Mouse (Mus musculus): Measurements from ENCODE around the gene Hapln2. TPM values are rescaled to one million over a fixed set of nuclear protein-coding genes. Genes with fewer than 3 reads are reported as not detected.

Hapln2 gene
- total RNA-seq, 2 experiments from 2014 or later, result not detected

DNA sequence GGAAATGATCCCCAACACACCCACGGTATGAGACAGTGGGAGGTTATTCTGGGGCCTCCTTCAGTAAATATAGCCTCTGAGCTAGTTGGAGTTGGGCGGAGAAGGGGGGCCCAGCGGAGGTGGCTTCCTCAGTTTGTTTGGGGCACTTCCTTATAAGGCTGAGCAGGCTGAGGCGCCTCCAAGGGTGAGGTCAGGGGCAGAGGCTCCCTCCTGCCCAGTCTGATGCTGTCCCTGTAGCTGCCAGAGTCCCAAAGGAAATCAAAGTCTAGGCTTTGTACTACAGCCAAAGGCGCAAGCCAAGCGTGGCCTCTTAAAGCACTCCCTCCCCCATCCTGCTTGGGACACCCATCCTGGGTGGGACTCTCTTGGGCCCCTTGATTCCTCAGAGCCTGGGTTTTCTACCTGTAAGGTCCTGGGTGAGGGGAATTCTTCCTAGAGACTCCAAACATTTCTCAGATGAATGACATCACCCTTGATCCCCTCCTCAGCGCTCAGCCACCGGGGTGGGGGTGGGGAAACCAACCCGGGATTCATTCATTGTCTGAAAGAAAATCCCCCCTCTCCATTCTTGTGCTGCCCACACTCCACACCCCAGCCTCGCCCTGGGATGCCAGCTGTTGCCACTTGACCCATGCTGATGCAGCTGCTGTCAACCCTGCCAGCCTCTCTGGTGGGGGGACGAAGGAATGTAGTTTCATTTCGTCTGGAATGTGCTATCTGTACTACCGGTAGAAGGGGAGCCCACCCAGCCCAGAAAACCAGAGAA, 44.4 kb downstream of the Hapln2 start:
- no peak for ATAC-seq (replicated peaks; ENCODE audit: low FRiP score, poor library complexity, severe bottlenecking)

DNA sequence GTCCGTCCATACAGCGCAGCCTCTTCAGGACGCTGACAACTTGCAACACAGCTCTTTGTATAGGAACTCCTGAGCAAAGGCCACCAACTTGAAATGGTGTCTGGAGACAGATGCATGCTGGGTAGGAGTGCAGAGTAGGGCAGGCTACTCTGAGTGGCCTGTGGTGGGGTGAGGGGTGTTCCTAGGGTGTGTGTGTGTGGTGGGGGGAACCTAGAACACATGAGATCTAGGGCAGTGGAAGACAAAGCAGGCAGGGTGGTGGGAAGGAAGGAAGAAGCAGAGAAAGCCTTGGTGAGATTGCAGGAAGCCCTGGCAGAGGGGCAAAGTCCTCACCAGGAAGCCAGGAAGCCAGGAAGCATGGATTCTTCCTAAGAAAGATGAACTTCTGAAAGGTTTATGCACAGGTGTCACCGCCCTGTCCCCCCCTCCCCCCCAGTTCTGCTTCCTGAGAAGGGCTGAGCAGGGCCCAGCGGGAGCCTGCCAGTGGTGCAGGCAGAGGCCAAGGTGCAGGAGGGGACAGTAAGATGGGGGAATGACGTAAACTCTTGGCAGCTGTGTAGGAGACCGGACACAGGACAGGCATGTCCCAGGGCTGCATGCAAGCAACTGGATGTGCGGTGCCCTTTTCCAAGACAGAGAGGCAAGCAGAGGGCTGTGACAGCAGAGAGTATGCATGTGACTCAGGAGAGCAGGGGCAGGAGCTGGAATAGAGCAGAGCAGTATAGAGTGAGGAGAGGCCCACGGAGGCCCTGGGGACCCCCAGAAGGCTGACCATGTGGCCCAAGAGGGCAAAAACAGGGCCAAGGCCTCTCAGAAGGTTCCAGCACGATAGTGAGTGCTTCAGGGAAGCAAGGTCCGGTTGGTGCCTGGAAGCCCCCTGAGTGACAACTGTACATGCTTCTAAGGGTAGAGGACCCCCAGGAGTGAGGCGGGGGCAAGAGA, 45.2 kb downstream of the Hapln2 start:
- no peak for ATAC-seq (replicated peaks; ENCODE audit: low FRiP score, poor library complexity, severe bottlenecking)

DNA sequence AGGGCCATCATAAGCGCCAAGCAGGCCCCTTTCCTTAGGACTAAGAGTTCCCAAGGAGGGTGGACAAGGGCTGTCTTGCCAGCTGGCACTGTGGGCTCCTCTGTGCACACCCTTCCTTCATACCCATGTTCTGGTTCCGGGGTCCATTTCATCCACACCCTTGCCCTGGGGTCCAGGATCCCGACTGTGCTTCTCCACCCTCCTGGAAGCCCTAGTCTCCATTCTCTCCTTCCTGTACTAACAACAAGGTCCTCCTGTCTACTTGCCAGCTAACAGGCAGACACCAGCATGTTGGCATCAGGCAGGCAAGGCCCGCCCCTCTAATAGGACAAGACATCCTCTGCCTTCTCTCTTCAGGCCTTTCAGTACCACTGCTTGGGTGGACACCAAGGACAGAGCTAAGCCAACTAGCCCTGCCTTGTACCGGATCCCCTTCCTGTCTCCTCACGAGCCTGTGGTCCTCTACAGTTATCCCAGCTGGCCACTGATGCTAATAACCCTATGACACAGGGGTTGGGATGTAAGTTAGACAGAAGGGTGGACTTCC, 46.1 kb downstream of the Hapln2 start:
- ATAC-seq (replicated peaks; ENCODE audit: low FRiP score, poor library complexity, severe bottlenecking), result no peak

DNA sequence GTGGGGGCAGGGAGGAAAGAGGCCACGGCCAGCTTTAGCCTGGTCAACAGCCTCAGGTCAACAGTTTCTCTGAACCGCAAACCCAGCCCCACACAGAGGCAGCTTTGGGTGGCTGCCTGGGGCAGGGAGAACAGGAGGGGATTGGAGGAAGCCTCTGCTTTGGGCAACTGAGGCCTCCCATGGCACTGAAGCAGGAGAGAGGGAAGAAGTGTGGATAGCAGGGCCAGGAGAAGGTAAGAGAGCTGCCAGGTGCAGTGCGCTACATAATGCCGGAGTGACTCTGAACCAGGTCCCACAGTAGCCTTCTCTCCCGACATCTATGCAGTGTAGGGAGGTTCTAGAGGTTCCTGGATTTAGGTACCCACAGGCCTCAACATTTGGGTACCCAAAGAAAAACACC, 46.7 kb downstream of the Hapln2 start:
- ATAC-seq (replicated peaks; ENCODE audit: low FRiP score, poor library complexity, severe bottlenecking), result no peak

DNA sequence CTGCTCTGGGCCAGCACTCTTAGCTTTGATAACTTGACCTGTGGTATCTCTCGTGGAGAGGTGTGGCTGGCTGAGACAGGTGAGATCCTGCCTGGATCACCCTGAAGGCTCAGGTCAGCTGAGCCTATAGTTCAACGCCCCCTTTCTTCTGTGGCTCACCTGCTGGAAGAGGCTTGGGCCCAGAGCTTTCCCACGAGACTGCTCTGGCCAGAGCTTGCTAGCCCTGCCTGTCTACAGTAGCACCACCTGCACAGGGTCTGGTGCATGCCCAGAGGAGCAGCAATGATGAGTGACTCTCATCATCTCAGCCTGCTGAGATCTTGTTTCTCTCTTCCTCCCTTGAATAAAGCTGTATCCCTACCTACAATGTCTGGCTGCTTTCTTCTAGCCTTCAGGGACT, 47.3 kb downstream of the Hapln2 start:
- no peak for ATAC-seq (replicated peaks; ENCODE audit: low FRiP score, poor library complexity, severe bottlenecking)

DNA sequence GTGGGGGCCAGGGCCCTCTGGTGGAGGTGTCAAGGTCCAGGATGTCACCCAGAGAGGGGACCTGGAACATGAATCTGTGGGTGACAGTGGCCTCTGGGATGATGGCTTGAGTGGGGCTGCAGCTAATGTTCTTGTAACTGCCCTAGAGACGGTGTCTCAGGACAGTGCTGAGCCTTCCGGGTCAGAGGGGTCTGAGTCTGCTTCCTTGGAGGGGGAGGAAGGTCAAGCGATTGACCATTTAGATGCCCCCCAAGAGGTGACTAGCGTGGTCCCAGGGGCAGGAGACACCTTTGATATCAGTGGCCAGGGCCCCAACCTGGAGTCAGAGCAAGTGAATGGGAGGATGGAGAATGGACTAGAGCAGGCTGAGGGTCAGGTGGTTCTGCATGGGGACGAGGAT, 47.9 kb downstream of the Hapln2 start:
- no peak for ATAC-seq (replicated peaks; ENCODE audit: low FRiP score, poor library complexity, severe bottlenecking)

DNA sequence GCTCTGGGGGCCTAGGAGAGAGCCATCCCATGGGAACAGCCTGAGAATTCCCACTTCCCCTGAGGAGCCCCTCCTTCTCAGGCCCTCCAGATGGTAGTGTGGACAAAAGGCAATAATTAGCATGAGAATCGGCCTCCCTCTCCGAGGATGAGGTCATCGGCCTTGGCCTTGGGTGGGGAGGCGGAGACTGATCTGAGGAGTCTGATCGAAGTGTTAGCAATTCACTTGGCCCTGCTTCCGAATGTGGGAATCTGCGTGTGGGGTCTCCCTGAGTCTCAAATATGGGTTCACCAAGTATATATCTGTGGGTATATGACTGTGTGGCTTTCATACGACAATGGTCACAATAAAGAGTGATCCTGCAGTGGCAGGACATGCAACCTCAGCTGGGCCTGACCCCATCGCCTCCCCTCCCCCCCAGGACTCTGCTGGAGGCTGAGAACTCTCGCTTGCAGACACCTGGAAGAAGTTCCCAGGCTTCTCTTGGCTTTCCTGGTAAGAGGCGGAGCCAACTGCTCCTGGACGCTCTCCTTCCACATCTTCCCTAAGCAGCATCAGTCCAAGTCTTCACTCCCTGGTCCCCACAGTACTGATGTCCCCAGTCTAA, 52.9 kb downstream of the Hapln2 start:
- ATAC-seq (replicated peaks; ENCODE audit: low FRiP score, poor library complexity, severe bottlenecking), result no peak

DNA sequence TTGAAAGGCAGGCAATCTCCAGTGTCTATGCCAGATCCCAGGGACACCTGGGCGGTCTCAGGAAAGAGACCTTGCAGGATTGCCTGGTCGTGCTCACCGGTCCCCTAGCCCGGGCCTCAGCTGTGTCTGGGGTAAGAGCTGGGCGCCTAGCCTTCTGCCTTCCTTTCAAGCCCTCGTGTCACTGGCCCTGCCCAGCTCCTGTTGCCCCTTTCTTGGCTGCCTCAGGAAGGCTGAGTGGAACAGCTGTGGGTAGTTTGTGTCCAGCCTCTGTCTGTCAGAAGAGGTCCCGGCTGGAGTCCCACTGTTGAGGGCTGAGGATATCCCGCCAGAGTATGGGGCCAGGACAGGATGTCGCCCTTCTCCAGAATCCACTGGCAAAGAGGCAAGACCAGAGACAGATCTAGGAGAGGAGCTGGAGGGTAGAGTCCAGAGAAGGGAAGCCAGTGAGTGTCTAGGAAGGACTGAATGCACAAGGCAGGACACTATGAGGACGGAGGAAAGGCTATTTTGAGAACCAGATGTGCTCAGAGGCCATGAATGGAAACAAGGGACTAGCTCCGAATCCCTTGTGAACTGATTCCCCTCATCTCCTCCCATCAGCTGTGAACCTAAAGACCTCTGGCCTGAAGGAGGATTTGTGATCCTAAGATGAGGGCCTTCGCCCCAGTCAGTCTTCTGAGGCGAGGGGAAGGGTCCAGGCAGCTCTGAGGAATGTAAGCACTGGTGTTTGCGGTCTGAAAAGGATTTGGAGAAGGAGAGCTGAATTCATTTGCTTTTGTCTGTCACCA, 53.6 kb downstream of the Hapln2 start:
- ATAC-seq (replicated peaks; ENCODE audit: low FRiP score, poor library complexity, severe bottlenecking), result no peak

DNA sequence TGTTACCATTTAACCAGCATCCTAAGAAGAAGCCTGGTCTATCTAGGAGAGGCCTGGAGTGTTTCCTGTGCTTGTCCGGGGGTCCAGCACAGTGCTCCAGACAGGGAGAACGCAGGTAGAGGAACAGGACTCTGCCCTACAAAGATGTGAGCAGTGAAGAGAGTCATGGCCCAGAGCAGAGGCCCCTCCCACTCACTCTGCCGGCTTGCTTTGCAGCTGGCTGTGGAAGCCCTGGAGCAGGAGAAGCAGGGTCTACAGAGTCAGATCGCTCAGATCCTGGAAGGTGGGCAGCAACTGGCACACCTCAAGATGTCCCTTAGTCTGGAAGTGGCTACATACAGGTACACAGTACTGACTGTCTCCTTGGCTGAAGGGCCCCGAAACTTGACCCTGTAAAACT, 54.6 kb downstream of the Hapln2 start:
- no peak for ATAC-seq (replicated peaks; ENCODE audit: low FRiP score, poor library complexity, severe bottlenecking)

DNA sequence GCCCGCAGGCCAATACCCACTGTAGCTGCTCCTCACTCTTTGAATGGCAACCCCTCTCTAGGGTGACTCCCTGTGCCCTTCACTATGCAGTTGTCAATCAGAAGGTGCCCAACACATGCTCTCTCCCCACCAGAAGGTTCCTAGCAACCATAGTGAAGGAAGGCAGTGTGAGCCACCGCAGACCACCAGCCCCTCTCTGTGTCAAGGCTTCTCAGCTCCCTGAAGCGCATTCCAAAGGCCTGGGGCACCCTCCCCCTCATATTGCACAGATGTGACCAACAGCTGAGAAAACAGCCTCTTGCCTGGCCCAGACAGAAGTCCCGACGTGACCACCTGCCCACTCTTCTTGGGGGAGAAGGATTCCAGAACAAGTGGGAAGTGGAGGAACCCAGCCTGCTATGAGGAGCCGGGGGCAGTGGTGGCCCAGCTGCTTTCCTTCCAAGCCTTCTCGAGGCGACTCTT, 55.1 kb downstream of the Hapln2 start:
- ATAC-seq (replicated peaks; ENCODE audit: low FRiP score, poor library complexity, severe bottlenecking), result no peak

Other genes starting within 250 kb of the Hapln2 start
- not detected in 2 replicates for gene Ntrk1, start 232.4 kb downstream of the Hapln2 start, total RNA-seq (2015; ENCODE audit: low replicate concordance)
- gene Ntrk1, start 232.4 kb downstream of the Hapln2 start, total RNA-seq (2017; ENCODE audit: low replicate concordance), result not detected in 2 replicates
- gene Insrr, start 230.6 kb downstream of the Hapln2 start, total RNA-seq (2015; ENCODE audit: low replicate concordance), result not detected in 2 replicates
- not detected in 2 replicates for gene Insrr, start 230.6 kb downstream of the Hapln2 start, total RNA-seq (2017; ENCODE audit: low replicate concordance)
- gene Pear1, start 203.3 kb downstream of the Hapln2 start, total RNA-seq (2015; ENCODE audit: low replicate concordance), result 0.63 and 1.9 TPM in 2 replicates
- 0.42 TPM in 1 of 2 replicates, not detected in the other for gene Pear1, start 203.3 kb downstream of the Hapln2 start, total RNA-seq (2017; ENCODE audit: low replicate concordance)
- not detected in 2 replicates for gene Sh2d2a, start 180.8 kb downstream of the Hapln2 start, total RNA-seq (2015; ENCODE audit: low replicate concordance)
- gene Sh2d2a, start 180.8 kb downstream of the Hapln2 start, total RNA-seq (2017; ENCODE audit: low replicate concordance), result not detected in 2 replicates
- 13.2 and 14.8 TPM in 2 replicates for gene Prcc, start 142.0 kb downstream of the Hapln2 start, total RNA-seq (2015; ENCODE audit: low replicate concordance)
- gene Prcc, start 142.0 kb downstream of the Hapln2 start, total RNA-seq (2017; ENCODE audit: low replicate concordance), result 17.4 and 17.8 TPM in 2 replicates
- 99.5 and 116 TPM in 2 replicates for gene Hdgf, start 121.3 kb downstream of the Hapln2 start, total RNA-seq (2015; ENCODE audit: low replicate concordance)
- 131 and 168 TPM in 2 replicates for gene Hdgf, start 121.3 kb downstream of the Hapln2 start, total RNA-seq (2017; ENCODE audit: low replicate concordance)
- gene Mrpl24, start 108.1 kb downstream of the Hapln2 start, total RNA-seq (2015; ENCODE audit: low replicate concordance), result 24.0 and 39.1 TPM in 2 replicates
- 16.0 and 23.0 TPM in 2 replicates for gene Mrpl24, start 108.1 kb downstream of the Hapln2 start, total RNA-seq (2017; ENCODE audit: low replicate concordance)
- gene Isg20l2, start 97.3 kb downstream of the Hapln2 start, total RNA-seq (2015; ENCODE audit: low replicate concordance), result 8.6 and 10.7 TPM in 2 replicates
- 5.6 and 11.6 TPM in 2 replicates for gene Isg20l2, start 97.3 kb downstream of the Hapln2 start, total RNA-seq (2017; ENCODE audit: low replicate concordance)
- gene Rrnad1, start 96.9 kb downstream of the Hapln2 start, total RNA-seq (2015; ENCODE audit: low replicate concordance), result 0.58 and 1.7 TPM in 2 replicates
- gene Rrnad1, start 96.9 kb downstream of the Hapln2 start, total RNA-seq (2017; ENCODE audit: low replicate concordance), result 2.4 and 3.2 TPM in 2 replicates
- not detected in 2 replicates for gene Crabp2, start 78.9 kb downstream of the Hapln2 start, total RNA-seq (2015; ENCODE audit: low replicate concordance)
- gene Crabp2, start 78.9 kb downstream of the Hapln2 start, total RNA-seq (2017; ENCODE audit: low replicate concordance), result not detected in 2 replicates
- not detected in 2 replicates for gene Nes, start 56.5 kb downstream of the Hapln2 start, total RNA-seq (2015; ENCODE audit: low replicate concordance)
- gene Nes, start 56.5 kb downstream of the Hapln2 start, total RNA-seq (2017; ENCODE audit: low replicate concordance), result 0.42 TPM in 1 of 2 replicates, not detected in the other
- not detected in 2 replicates for gene Bcan, start 27.4 kb downstream of the Hapln2 start, total RNA-seq (2015; ENCODE audit: low replicate concordance)
- not detected in 2 replicates for gene Bcan, start 27.4 kb downstream of the Hapln2 start, total RNA-seq (2017; ENCODE audit: low replicate concordance)
- 2.9 and 4.6 TPM in 2 replicates for gene Gpatch4, start 15.5 kb upstream of the Hapln2 start, total RNA-seq (2015; ENCODE audit: low replicate concordance)
- gene Gpatch4, start 15.5 kb upstream of the Hapln2 start, total RNA-seq (2017; ENCODE audit: low replicate concordance), result 4.7 and 7.2 TPM in 2 replicates
- 8.8 and 14.2 TPM in 2 replicates for gene Naxe, start 30.9 kb upstream of the Hapln2 start, total RNA-seq (2015; ENCODE audit: low replicate concordance)
- gene Naxe, start 30.9 kb upstream of the Hapln2 start, total RNA-seq (2017; ENCODE audit: low replicate concordance), result 5.0 and 6.0 TPM in 2 replicates
- not detected in 2 replicates for gene Ttc24, start 50.7 kb upstream of the Hapln2 start, total RNA-seq (2015; ENCODE audit: low replicate concordance)
- gene Ttc24, start 50.7 kb upstream of the Hapln2 start, total RNA-seq (2017; ENCODE audit: low replicate concordance), result not detected in 2 replicates
- 6.5 and 6.7 TPM in 2 replicates for gene Iqgap3, start 54.4 kb upstream of the Hapln2 start, total RNA-seq (2015; ENCODE audit: low replicate concordance)
- 6.8 and 25.6 TPM in 2 replicates for gene Iqgap3, start 54.4 kb upstream of the Hapln2 start, total RNA-seq (2017; ENCODE audit: low replicate concordance)
- gene Mef2d, start 114.8 kb upstream of the Hapln2 start, total RNA-seq (2015; ENCODE audit: low replicate concordance), result 38.2 and 38.7 TPM in 2 replicates
- gene Mef2d, start 114.8 kb upstream of the Hapln2 start, total RNA-seq (2017; ENCODE audit: low replicate concordance), result 11.3 and 19.8 TPM in 2 replicates
- not detected in 2 replicates for gene Rhbg, start 227.1 kb upstream of the Hapln2 start, total RNA-seq (2015; ENCODE audit: low replicate concordance)
- not detected in 2 replicates for gene Rhbg, start 227.1 kb upstream of the Hapln2 start, total RNA-seq (2017; ENCODE audit: low replicate concordance)

Measured in erythroblast, adult 5-6 weeks (primary cell).